Mouse (Mus musculus) bone marrow, adult 2 months (tissue): ENCODE results near the gene Bst2.

Experiments
- CTCF ChIP-seq: fragments of 200-500 bp; IDR thresholded peaks from 2 replicates; pipeline ENCODE4 v1.5.1; 2011; ENCODE audit warnings: low read length, control low read depth; ENCODE audit not compliant: control insufficient read depth, insufficient read depth
- POLR2A ChIP-seq: fragments of 200-500 bp; IDR thresholded peaks from 2 replicates; pipeline ENCODE4 v1.6.1; 2011; ENCODE audit warnings: low read depth, mild to moderate bottlenecking, control low read depth, low read length, borderline replicate concordance; ENCODE audit not compliant: control insufficient read depth

DNA sequence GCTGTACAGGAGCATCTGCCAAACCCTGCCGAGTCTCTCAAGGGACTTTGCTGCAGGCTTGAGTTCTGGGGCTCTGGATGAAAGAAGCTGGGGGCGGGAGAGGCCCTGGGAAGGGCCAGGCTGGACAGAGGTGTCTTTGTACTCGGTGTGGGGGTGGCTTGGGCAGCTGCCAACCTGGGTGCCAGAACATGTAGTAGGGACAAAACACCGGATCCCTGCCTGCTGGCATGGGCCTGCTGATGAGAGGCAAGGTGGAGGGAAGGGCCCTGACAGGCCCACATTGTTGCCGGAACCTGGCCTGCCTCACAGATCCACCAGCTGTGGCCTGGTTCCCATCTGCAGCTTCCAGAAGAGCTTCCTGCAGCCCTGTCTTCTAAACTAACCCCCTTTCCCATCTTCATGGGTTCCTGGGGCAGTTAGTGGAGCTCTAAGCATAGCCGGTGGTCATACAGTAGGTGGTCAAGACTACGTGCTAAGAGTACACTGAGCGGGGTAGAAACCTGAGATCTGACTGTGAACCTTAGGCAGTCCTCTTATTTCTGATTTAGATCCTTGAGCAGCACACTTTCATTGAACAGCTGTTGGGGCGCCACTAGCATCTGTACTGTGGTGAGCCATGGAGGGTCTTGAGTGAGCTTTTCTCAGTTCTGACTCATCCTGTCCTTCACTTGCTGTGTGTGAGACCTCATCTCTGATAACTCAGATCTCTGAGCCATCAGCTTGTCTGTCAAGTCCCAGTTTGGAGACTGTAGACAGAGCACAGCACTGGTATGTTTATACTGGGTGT is 35.8 kb upstream of the Bst2 start:
- TF ChIP-seq CTCF: no peak
- TF ChIP-seq POLR2A: no peak
